Mouse (Mus musculus) heart, postnatal 0 days (tissue): Measurements from ENCODE around the gene Ccdc57. TPM values are rescaled to one million over a fixed set of nuclear protein-coding genes. Genes with fewer than 3 reads are reported as not detected.

Experiments
- ATAC-seq: fragments of 200-750 bp; cut with Nextera tagmentation; 2 replicates; pipeline ENCODE4 v1.8.0; 2017; ENCODE audit warnings: low read depth, moderate number of reproducible peaks, moderate library complexity; ENCODE audit not compliant: insufficient read depth
- DNase-seq: peaks from one replicate; pipeline ENCODE4 v3.0.0-alpha.2; 2016; ENCODE audit warnings: low spot score
- H3K27ac ChIP-seq: fragments of 300-500 bp; sonication (generic); 2 replicates; pipeline ENCODE4 v1.5.1; 2014; ENCODE audit warnings: low read depth, mild to moderate bottlenecking
- H3K27me3 ChIP-seq: fragments of 300-500 bp; sonication (generic); 2 replicates; pipeline ENCODE4 v1.6.1; 2014; ENCODE audit warnings: low read length, mixed read lengths; ENCODE audit not compliant: control insufficient read depth, insufficient read depth
- H3K36me3 ChIP-seq: fragments of 300-500 bp; sonication (generic); replicated peaks from 2 replicates; pipeline ENCODE4 v1.6.1; 2014; ENCODE audit warnings: low read length, mixed read lengths; ENCODE audit not compliant: control insufficient read depth, insufficient read depth
- H3K4me1 ChIP-seq: fragments of 300-500 bp; sonication (generic); 2 replicates; pipeline ENCODE4 v1.6.1; 2014; ENCODE audit warnings: antibody characterized with exemption; ENCODE audit not compliant: control insufficient read depth, insufficient read depth
- H3K4me2 ChIP-seq: fragments of 300-500 bp; sonication (generic); 2 replicates; pipeline ENCODE4 v1.6.1; 2014; ENCODE audit warnings: low read depth, mild to moderate bottlenecking, low read length, moderate library complexity
- H3K4me3 ChIP-seq: fragments of 300-500 bp; sonication (generic); 2 replicates; pipeline ENCODE4 v1.5.1; 2014; ENCODE audit warnings: low read depth, low read length
- H3K9ac ChIP-seq: fragments of 300-500 bp; sonication (generic); replicated peaks from 2 replicates; pipeline ENCODE4 v1.6.1; 2014; ENCODE audit warnings: low read depth, low read length, mixed read lengths
- H3K9me3 ChIP-seq: fragments of 300-500 bp; sonication (generic); replicated peaks from 2 replicates; pipeline ENCODE4 v1.6.1; 2016; ENCODE audit warnings: low read length; ENCODE audit not compliant: control insufficient read depth
- CTCF ChIP-seq: IDR thresholded peaks from 2 replicates; pipeline ENCODE4 v1.5.1; 2016; ENCODE audit warnings: antibody characterized with exemption, control low read depth, low read depth
- EP300 ChIP-seq: IDR thresholded peaks from 2 replicates; pipeline ENCODE4 v1.6.1; 2016; ENCODE audit warnings: antibody characterized with exemption, low read depth
- WGBS: fragments of 180-500 bp; shearing (Covaris S2); extraction: QIAGEN DNeasy Blood & Tissue Kit; methylation state at CpG from one replicate; pipeline ENCODE4 v1.1.7; 2014; 5-methylcytosine and 5-hydroxymethylcytosine counted together
- polyA plus RNA-seq: library from polyadenylated mRNA; unstranded; fragments of >200 nt; fragmentation: Nextera tagmentation; extraction: Ambion mirVana; gene quantifications from 2 replicates; pipeline ENCODE4 v1.2.1, GENCODE M21; 2015
- total RNA-seq: library from RNA; depleted of rRNA; stranded (reverse); fragments of >200 nt; gene quantifications from 2 replicates; pipeline ENCODE4 v1.2.3, GENCODE M21; 2014; ENCODE audit warnings: low replicate concordance; rRNA removed

Gene Ccdc57
- total and polyA plus RNA-seq, 2 experiments from 2014 or later, result 1.5 to 1.6 TPM

DNA sequence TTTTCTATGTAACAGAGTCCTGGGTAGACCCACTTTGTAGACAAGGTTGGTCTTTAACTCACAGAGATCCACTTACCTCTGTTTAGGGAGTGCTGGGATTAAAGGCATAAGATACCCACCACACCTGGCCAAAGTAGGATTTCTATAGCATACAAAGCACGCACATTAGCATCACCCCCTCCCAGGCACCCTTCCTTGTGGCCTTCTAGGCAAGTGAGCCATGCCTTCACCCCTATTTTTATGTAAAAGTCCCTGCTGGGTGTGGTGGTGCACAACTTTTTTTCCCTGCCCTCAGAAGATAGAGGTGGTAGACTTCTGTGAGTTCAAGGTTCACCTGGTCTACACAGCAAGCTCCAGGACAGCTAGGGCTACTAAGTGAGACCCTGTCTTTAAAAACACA lies 152.8 kb downstream of the Ccdc57 start:
- Histone ChIP-seq H3K9me3 (no peaks in the 10 kb centered on the region), H3K4me3 (no peak overlapping the region), H3K27ac (no peak overlapping the region), H3K27me3 (no peaks in the 10 kb centered on the region), H3K4me1 (peaks cover 7% of the 10 kb centered on the region), H3K4me2 (no peak overlapping the region), H3K36me3 (peaks cover 19% of the 10 kb centered on the region; the same call in 1 of the 2 replicates), H3K9ac (no peak overlapping the region)
- WGBS, result 94% methylated on average over 1 of the region's 1 CpGs
- DNase-seq (no peak), ATAC-seq (no peak)
- no peak for TF ChIP-seq CTCF
- TF ChIP-seq EP300, result no peak

DNA sequence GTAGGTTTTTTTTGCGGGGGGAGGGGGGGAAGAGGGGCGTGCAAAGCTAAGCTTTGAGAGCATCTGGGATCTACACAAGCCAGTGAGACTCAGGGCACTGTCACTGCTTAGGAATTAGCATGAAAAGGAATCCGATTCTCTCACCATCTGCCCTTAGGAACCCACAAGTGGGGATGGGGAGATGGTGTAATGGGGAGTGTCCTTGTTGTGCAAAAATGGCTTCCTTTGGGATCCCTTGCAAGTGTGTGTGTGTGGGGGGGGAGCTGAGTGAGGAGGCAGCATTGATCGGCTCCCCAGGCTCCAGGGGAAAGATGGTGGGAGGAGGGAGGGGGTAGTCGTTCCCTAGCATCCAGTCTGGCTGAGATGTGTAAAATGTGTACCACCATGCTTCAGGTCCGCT lies 155.5 kb downstream of the Ccdc57 start:
- H3K4me1 ChIP-seq, result no peaks in the 10 kb centered on the region
- DNase-seq (no peak), ATAC-seq (no peak)
- no peak overlapping the region for H3K4me2 ChIP-seq
- 29% methylated on average over 6 of the region's 6 CpGs for WGBS
- no peak overlapping the region for H3K27ac ChIP-seq
- no peaks in the 10 kb centered on the region for H3K27me3 ChIP-seq
- no peak overlapping the region for H3K4me3 ChIP-seq
- H3K9me3 ChIP-seq, result no peaks in the 10 kb centered on the region
- no peak for TF ChIP-seq EP300
- TF ChIP-seq CTCF, result no peak
- no peak overlapping the region for H3K9ac ChIP-seq
- peaks cover 16% of the 10 kb centered on the region; the same call in 1 of the 2 replicates for H3K36me3 ChIP-seq

Other genes starting within 250 kb of the Ccdc57 start
- 68.7 and 115 TPM in 2 replicates for gene Cenpx, start 219.1 kb downstream of the Ccdc57 start, total RNA-seq
- 102 and 114 TPM in 2 replicates for gene Cenpx, start 219.1 kb downstream of the Ccdc57 start, polyA plus RNA-seq
- gene Lrrc45, start 218.9 kb downstream of the Ccdc57 start, total RNA-seq, result 11.9 and 28.3 TPM in 2 replicates
- 12.4 and 14.2 TPM in 2 replicates for gene Lrrc45, start 218.9 kb downstream of the Ccdc57 start, polyA plus RNA-seq
- 9.2 and 12.6 TPM in 2 replicates for gene Rac3, start 211.4 kb downstream of the Ccdc57 start, total RNA-seq
- gene Rac3, start 211.4 kb downstream of the Ccdc57 start, polyA plus RNA-seq, result 1.4 and 1.8 TPM in 2 replicates
- 5.0 and 10.5 TPM in 2 replicates for gene Dcxr, start 205.6 kb downstream of the Ccdc57 start, total RNA-seq
- 8.6 and 8.7 TPM in 2 replicates for gene Dcxr, start 205.6 kb downstream of the Ccdc57 start, polyA plus RNA-seq
- gene Cbr2, start 200.8 kb downstream of the Ccdc57 start, total RNA-seq, result 12.2 and 19.1 TPM in 2 replicates
- gene Cbr2, start 200.8 kb downstream of the Ccdc57 start, polyA plus RNA-seq, result 2.4 and 43.5 TPM in 2 replicates
- gene Hmga1b, start 170.1 kb downstream of the Ccdc57 start, total RNA-seq, result 0.23 and 0.76 TPM in 2 replicates
- 1.2 and 1.3 TPM in 2 replicates for gene Hmga1b, start 170.1 kb downstream of the Ccdc57 start, polyA plus RNA-seq
- 14.5 and 26.4 TPM in 2 replicates for gene Rfng, start 148.7 kb downstream of the Ccdc57 start, total RNA-seq
- gene Rfng, start 148.7 kb downstream of the Ccdc57 start, polyA plus RNA-seq, result 15.3 and 17.0 TPM in 2 replicates
- 120 and 125 TPM in 2 replicates for gene Gps1, start 148.6 kb downstream of the Ccdc57 start, total RNA-seq
- 94.2 and 94.4 TPM in 2 replicates for gene Gps1, start 148.6 kb downstream of the Ccdc57 start, polyA plus RNA-seq
- gene Dus1l, start 136.5 kb downstream of the Ccdc57 start, total RNA-seq, result 42.2 and 47.1 TPM in 2 replicates
- gene Dus1l, start 136.5 kb downstream of the Ccdc57 start, polyA plus RNA-seq, result 35.6 and 40.2 TPM in 2 replicates
- gene Fasn, start 108.3 kb downstream of the Ccdc57 start, total RNA-seq, result 79.2 and 90.4 TPM in 2 replicates
- 10.8 and 14.1 TPM in 2 replicates for gene Fasn, start 108.3 kb downstream of the Ccdc57 start, polyA plus RNA-seq
- gene Slc16a3, start 15.6 kb upstream of the Ccdc57 start, total RNA-seq, result 153 and 260 TPM in 2 replicates
- gene Slc16a3, start 15.6 kb upstream of the Ccdc57 start, polyA plus RNA-seq, result 15.6 and 17.0 TPM in 2 replicates
- gene Csnk1d, start 58.5 kb upstream of the Ccdc57 start, total RNA-seq, result 51.9 and 52.8 TPM in 2 replicates
- gene Csnk1d, start 58.5 kb upstream of the Ccdc57 start, polyA plus RNA-seq, result 42.0 and 46.7 TPM in 2 replicates
- not detected in 2 replicates for gene Cd7, start 106.5 kb upstream of the Ccdc57 start, total RNA-seq
- gene Cd7, start 106.5 kb upstream of the Ccdc57 start, polyA plus RNA-seq, result 0.16 TPM in 1 of 2 replicates, not detected in the other
- not detected in 2 replicates for gene Sectm1b, start 130.7 kb upstream of the Ccdc57 start, total RNA-seq
- gene Sectm1b, start 130.7 kb upstream of the Ccdc57 start, polyA plus RNA-seq, result 0.10 TPM in 1 of 2 replicates, not detected in the other
- gene Sectm1a, start 148.3 kb upstream of the Ccdc57 start, total RNA-seq, result 0.27 TPM in 1 of 2 replicates, not detected in the other
- gene Sectm1a, start 148.3 kb upstream of the Ccdc57 start, polyA plus RNA-seq, result 0.19 and 0.25 TPM in 2 replicates
- gene Tex19.2, start 185.8 kb upstream of the Ccdc57 start, total RNA-seq, result not detected in 2 replicates
- gene Tex19.2, start 185.8 kb upstream of the Ccdc57 start, polyA plus RNA-seq, result not detected in 2 replicates
- not detected in 2 replicates for gene Tex19.1, start 213.3 kb upstream of the Ccdc57 start, total RNA-seq
- not detected in 2 replicates for gene Tex19.1, start 213.3 kb upstream of the Ccdc57 start, polyA plus RNA-seq
- not detected in 2 replicates for gene Uts2r, start 227.4 kb upstream of the Ccdc57 start, total RNA-seq
- not detected in 2 replicates for gene Uts2r, start 227.4 kb upstream of the Ccdc57 start, polyA plus RNA-seq